Mouse (Mus musculus) bone marrow macrophage, adult 2 months (primary cell): Measurements from ENCODE around the gene Ahnak2.

Experiments
- CTCF ChIP-seq: IDR thresholded peaks from 2 replicates; pipeline ENCODE4 v1.5.1; 2012; ENCODE audit warnings: low read depth, mild to moderate bottlenecking, low read length, moderate library complexity
- POLR2A ChIP-seq: IDR thresholded peaks from 2 replicates; pipeline ENCODE4 v1.6.1; 2012; ENCODE audit warnings: mild to moderate bottlenecking, low read depth, low read length, borderline replicate concordance

GRCm38 (mm10) chr12:112808212-112808586 lies 5.7 kb upstream of the Ahnak2 start:
- TF ChIP-seq CTCF (no peak), POLR2A (no peak)
